Mouse (Mus musculus): ENCODE measurements around the gene Retreg3.

The Retreg3 gene

DNA sequence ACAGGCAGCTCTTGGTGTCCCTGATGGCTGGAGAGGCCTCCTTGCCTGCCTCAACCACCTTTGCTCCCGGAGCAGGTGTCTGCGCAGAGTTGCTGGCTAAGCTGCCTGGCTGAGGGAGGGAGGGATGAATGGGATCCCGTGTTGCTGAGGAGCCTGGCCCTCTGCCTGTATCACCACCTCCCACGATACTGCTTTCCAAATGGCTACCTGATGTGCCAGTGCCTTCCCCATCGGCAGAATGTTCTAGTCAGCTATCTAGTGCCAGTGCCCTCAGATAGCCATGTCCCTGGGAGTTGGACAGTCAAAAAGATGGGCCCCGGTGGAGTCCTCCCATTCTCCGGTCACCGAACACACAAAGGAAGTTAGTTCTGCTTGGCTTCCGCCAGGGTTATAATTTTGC lies 69.3 kb downstream of the Retreg3 start:
- DNase-seq = no peak

DNA sequence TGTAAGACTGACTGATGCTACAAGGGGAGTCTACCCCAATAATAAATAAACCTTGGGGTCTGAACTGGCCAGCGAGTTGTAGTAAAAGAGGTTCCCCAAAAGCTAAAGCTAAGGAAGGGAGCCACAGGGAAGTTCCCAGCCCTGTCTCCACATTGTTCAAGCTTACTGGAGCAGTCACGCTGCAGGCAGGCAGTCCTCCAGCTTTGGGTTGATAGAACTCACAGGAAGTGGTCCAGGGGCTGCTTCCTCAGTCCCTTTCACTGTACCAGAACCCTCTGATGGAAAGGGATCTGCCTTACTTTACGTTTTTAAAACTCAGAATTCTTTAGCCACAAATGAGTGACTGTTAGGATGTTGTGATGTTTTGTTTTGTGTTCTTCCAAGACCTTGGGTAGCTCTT lies 72.2 kb downstream of the Retreg3 start:
- no peak for DNase-seq

DNA sequence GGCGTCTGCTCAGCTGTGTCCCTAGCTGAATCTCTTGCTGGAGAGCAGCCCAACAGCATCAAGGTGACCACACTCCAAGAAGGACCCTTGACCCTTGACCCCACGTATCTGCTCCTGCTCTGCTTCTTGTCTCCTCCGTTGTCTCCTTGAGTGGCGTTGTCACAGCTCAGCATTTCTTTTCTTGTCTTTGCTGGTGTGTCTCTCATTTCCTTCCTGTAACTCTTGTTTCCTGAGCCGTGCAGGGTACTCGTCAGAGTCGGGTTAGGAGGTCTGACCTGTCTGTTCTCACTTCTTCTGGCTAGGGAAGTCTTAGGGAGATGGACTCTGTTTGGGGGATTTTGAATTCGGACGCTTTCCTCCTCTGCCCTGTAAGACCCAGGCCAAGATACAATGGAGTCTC lies 73.3 kb downstream of the Retreg3 start:
- DNase-seq = peak; percentile 55
